Mouse (Mus musculus): Measurements from ENCODE around the gene Olfr971. TPM values are rescaled to one million over a fixed set of nuclear protein-coding genes. Genes with fewer than 3 reads are reported as not detected.
"Not testable (repeated sequence)": the region's sequence is repeated elsewhere in the genome, so short reads cannot be mapped to it uniquely, and the experiment has no call there.

Gene Olfr971
- not detected in 2 replicates for polyA plus RNA-seq (2012; ENCODE audit: insufficient read depth, insufficient read length, missing spikeins)

DNA sequence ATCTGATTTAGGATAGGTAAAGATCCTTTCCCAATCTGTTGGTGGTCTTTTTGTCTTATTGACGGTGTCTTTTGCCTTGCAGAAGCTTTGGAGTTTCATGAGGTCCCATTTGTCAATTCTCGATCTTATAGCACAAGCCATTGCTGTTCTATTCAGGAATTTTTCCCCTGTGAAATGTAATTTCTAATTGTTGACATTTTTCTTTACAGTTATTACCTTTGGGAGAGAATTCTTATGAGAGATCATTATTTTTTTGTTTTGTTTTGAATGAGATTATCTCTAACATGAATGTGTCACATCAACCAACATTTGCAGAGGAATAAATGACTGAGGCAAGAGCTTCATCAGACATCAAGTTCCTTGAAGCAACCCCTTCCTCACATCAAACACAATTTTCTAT lies at the start of gene Olfr971:
TSS of gene Olfr971 (plus strand) at position 301 of the 400 bp plus-strand sequence.
- not testable (repeated sequence) for H3K4me1 ChIP-seq (ENCODE audit: control insufficient read depth, insufficient read depth, insufficient read length, low read length); H3K4me3 ChIP-seq (ENCODE audit: insufficient read depth, low read depth, low read length); H3K27ac ChIP-seq (replicated peaks; ENCODE audit: low read depth, low read length)

DNA sequence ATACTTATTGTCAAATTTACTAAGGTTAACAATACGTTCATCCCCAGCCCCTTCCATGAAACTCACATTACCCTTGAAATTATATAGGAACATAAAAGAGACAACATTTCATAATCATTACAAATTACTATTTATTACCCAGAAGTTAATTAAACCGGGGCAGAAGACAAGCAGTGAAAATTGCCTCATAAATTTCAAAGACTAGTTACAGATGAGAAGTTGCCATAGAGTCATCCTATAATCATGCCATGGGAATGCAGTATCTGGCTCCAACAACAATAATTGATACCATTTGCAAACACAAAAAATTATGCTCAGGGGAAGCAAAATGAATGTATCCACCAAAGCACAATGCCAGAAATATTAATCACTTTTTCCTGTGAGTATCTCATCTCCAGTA lies 46.1 kb upstream of the Olfr971 start, which contains the start of gene Olfr969:
TSS of gene Olfr969 (plus strand) at position 388 of the 400 bp plus-strand sequence.
- H3K4me1 ChIP-seq (ENCODE audit: control insufficient read depth, insufficient read depth, insufficient read length, low read length): no peaks in the 10 kb centered on the region
- H3K27ac ChIP-seq (replicated peaks; ENCODE audit: low read depth, low read length): no peak within 1 kb of the TSS
- no peak within 1 kb of the TSS for H3K4me3 ChIP-seq (ENCODE audit: insufficient read depth, low read depth, low read length)

DNA sequence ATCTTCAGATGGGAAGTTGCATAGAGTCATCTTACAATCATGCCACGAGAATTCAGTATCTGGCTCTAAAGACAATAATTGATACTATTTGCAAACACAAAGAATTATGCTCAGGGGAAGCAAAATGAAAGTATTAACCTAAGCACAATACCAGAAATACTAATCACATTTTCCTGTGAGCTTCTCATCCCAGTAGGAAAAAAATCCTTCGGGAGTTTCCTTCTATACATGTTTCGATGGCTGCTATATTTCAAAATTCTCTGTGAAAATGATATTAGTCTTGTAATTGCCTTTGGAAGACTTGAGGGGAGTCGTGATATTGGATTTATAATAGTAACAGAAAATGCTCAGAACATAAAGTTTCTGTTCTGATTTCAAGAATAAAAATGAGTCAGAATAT lies 28.1 kb upstream of the Olfr971 start, which contains the start of gene Olfr970:
TSS of gene Olfr970 (plus strand) at position 301 of the 400 bp plus-strand sequence.
- H3K4me1 ChIP-seq (ENCODE audit: control insufficient read depth, insufficient read depth, insufficient read length, low read length): no peaks in the 10 kb centered on the region
- H3K27ac ChIP-seq (replicated peaks; ENCODE audit: low read depth, low read length): no peak within 1 kb of the TSS
- no peak within 1 kb of the TSS for H3K4me3 ChIP-seq (ENCODE audit: insufficient read depth, low read depth, low read length)

DNA sequence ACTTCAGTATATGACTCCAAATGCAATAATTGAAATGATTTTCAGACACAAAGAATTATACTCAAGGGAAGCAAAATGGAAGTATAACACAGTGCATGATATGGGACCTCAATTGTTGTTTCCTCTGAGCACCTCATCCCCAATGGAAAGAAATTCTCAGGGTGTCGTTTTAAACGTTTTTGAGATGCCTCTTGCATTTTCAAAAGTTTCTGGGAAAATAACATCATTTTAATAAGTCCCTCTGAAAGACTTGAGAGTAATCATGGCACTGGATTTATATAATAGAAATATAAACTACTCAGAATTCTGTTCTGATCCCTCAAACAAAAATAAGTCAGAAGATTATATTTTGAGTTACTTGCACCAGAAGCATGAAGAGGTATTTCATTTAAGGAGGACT lies 29.4 kb downstream of the Olfr971 start, which contains the start of gene Olfr972:
TSS of gene Olfr972 (plus strand) at position 301 of the 400 bp plus-strand sequence.
- Histone ChIP-seq H3K27ac (replicated peaks; ENCODE audit: low read depth, low read length) (no peak within 1 kb of the TSS), H3K4me1 (ENCODE audit: control insufficient read depth, insufficient read depth, insufficient read length, low read length) (no peaks in the 10 kb centered on the region)

DNA sequence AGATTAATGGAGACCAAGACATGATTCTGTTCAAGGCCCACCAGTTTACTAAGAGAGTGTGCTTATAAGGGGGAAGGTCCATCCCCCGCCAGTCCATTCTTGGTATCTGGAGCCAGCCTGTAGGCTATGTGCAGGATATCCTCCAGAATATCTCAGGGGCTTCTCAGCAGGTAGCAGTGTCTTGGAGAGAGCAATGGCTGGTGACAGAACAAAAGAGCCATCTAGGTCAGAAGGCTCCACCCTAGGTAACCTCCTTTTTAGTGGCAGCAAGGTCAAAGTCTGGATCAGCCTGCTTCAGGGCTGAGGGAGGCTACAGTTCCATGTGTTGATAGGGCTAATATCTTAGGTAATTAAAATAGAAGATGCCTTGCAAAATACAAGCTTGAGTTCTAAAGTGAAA lies 35.3 kb downstream of the Olfr971 start:
- H3K27ac ChIP-seq (replicated peaks; ENCODE audit: low read depth, low read length); H3K4me3 ChIP-seq (ENCODE audit: insufficient read depth, low read depth, low read length); H3K4me1 ChIP-seq (ENCODE audit: control insufficient read depth, insufficient read depth, insufficient read length, low read length): not testable (repeated sequence)

More for the DNA sequence above, 29.4 kb downstream of the Olfr971 start, which contains the start of gene Olfr972:
- H3K4me3 ChIP-seq (ENCODE audit: insufficient read depth, low read depth, low read length): no peak within 1 kb of the TSS

DNA sequence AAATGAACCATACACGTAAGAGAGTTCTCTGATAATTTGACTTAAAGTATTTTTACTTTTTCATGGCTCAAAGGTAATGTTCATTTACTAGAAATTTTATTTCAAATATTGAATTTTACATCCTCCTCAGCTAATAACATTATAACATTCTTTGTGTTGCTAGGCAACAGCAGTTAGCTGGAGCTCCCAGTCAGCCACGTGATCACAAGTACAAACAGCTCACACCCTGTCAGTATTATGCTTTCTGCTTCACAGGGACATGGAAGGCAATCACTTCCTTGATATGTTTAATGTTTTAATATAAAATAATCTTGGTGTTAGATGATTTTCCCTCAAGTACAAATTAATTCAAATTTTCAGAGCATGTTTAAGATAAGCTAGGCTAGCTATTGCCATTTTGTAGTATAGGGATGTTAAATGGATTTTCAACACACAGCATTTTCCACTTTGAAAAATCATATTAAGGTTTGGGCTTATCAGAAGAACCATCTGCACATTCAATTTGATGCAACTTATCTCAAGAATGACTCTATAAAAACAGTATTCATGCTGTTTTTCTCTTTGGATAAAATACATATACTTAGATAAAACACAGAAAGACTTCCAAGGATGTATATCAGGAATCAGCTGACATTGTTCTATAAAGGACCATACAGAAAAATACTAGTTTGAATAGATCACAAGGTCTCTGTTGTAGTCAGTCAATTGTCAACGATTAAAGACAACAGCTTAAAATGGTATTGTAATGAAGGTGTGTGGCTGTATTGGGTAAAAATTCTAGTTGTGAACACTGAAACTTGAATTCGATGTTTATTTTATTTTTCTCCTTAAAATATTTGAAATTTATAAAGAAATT lies 41.1 kb downstream of the Olfr971 start:
- not testable (repeated sequence) for H3K4me1 ChIP-seq (ENCODE audit: control insufficient read depth, insufficient read depth, insufficient read length, low read length); H3K4me3 ChIP-seq (ENCODE audit: insufficient read depth, low read depth, low read length)

More for the DNA sequence above, 41.1 kb downstream of the Olfr971 start:
- not testable (repeated sequence) for H3K27ac ChIP-seq (replicated peaks; ENCODE audit: low read depth, low read length)

Other genes with a start within 250 kb of the Olfr971 start
- gene AW551984, start 232.5 kb upstream of the Olfr971 start, polyA plus RNA-seq (2012; ENCODE audit: insufficient read depth, insufficient read length, missing spikeins): not detected in 2 replicates
- not detected in 2 replicates for gene Olfr148, start 226.2 kb upstream of the Olfr971 start, polyA plus RNA-seq (2012; ENCODE audit: insufficient read depth, insufficient read length, missing spikeins)
- gene Olfr960, start 215.5 kb upstream of the Olfr971 start, polyA plus RNA-seq (2012; ENCODE audit: insufficient read depth, insufficient read length, missing spikeins): not detected in 2 replicates
- gene Olfr961, start 191.8 kb upstream of the Olfr971 start, polyA plus RNA-seq (2012; ENCODE audit: insufficient read depth, insufficient read length, missing spikeins): not detected in 2 replicates
- gene Olfr963, start 169.7 kb upstream of the Olfr971 start, polyA plus RNA-seq (2012; ENCODE audit: insufficient read depth, insufficient read length, missing spikeins): not detected in 2 replicates
- not detected in 2 replicates for gene Olfr149, start 129.8 kb upstream of the Olfr971 start, polyA plus RNA-seq (2012; ENCODE audit: insufficient read depth, insufficient read length, missing spikeins)
- gene Olfr965, start 125.5 kb upstream of the Olfr971 start, polyA plus RNA-seq (2012; ENCODE audit: insufficient read depth, insufficient read length, missing spikeins): not detected in 2 replicates
- not detected in 2 replicates for gene Olfr150, start 105.9 kb upstream of the Olfr971 start, polyA plus RNA-seq (2012; ENCODE audit: insufficient read depth, insufficient read length, missing spikeins)
- gene Olfr967, start 90.6 kb upstream of the Olfr971 start, polyA plus RNA-seq (2012; ENCODE audit: insufficient read depth, insufficient read length, missing spikeins): not detected in 2 replicates
- gene Olfr968, start 53.6 kb upstream of the Olfr971 start, polyA plus RNA-seq (2012; ENCODE audit: insufficient read depth, insufficient read length, missing spikeins): not detected in 2 replicates
- gene Olfr969, start 45.9 kb upstream of the Olfr971 start, polyA plus RNA-seq (2012; ENCODE audit: insufficient read depth, insufficient read length, missing spikeins): not detected in 2 replicates
- gene Olfr970, start 28.0 kb upstream of the Olfr971 start, polyA plus RNA-seq (2012; ENCODE audit: insufficient read depth, insufficient read length, missing spikeins): not detected in 2 replicates
- not detected in 2 replicates for gene Olfr972, start 29.5 kb downstream of the Olfr971 start, polyA plus RNA-seq (2012; ENCODE audit: insufficient read depth, insufficient read length, missing spikeins)
- not detected in 2 replicates for gene Olfr229, start 70.5 kb downstream of the Olfr971 start, polyA plus RNA-seq (2012; ENCODE audit: insufficient read depth, insufficient read length, missing spikeins)
- gene Olfr974, start 100.6 kb downstream of the Olfr971 start, polyA plus RNA-seq (2012; ENCODE audit: insufficient read depth, insufficient read length, missing spikeins): not detected in 2 replicates
- gene Olfr975, start 115.2 kb downstream of the Olfr971 start, polyA plus RNA-seq (2012; ENCODE audit: insufficient read depth, insufficient read length, missing spikeins): not detected in 2 replicates
- gene Olfr976, start 124.3 kb downstream of the Olfr971 start, polyA plus RNA-seq (2012; ENCODE audit: insufficient read depth, insufficient read length, missing spikeins): not detected in 2 replicates
- gene Olfr978, start 155.2 kb downstream of the Olfr971 start, polyA plus RNA-seq (2012; ENCODE audit: insufficient read depth, insufficient read length, missing spikeins): not detected in 2 replicates
- not detected in 2 replicates for gene Olfr979, start 166.6 kb downstream of the Olfr971 start, polyA plus RNA-seq (2012; ENCODE audit: insufficient read depth, insufficient read length, missing spikeins)
- not detected in 2 replicates for gene Olfr980, start 172.7 kb downstream of the Olfr971 start, polyA plus RNA-seq (2012; ENCODE audit: insufficient read depth, insufficient read length, missing spikeins)
- not detected in 2 replicates for gene Olfr981, start 184.6 kb downstream of the Olfr971 start, polyA plus RNA-seq (2012; ENCODE audit: insufficient read depth, insufficient read length, missing spikeins)
- not detected in 2 replicates for gene Olfr982, start 237.0 kb downstream of the Olfr971 start, polyA plus RNA-seq (2012; ENCODE audit: insufficient read depth, insufficient read length, missing spikeins)